Mouse (Mus musculus) liver, adult 10 weeks (tissue): ENCODE data around the gene Spata32. TPM values are rescaled to one million over a fixed set of nuclear protein-coding genes. Genes with fewer than 3 reads are reported as not detected.

Experiments used
- polyA plus RNA-seq: library from polyadenylated mRNA; stranded (reverse); fragments of 350-450 nt; fragmentation: Illumina TruSeq; extraction: RNeasy Lipid Tissue Mini Kit (QIAGEN cat#74804); gene quantifications from one replicate; pipeline ENCODE4 v1.2.3, GENCODE M21; 2014; ENCODE audit warnings: low read depth, low replicate concordance

Spata32 gene
- not detected for polyA plus RNA-seq

GRCm38 (mm10) chr11:103217790-103218516 lies at the start of gene Spata32:
Spata32 (minus strand) TSS chr11:103218432.

DNA sequence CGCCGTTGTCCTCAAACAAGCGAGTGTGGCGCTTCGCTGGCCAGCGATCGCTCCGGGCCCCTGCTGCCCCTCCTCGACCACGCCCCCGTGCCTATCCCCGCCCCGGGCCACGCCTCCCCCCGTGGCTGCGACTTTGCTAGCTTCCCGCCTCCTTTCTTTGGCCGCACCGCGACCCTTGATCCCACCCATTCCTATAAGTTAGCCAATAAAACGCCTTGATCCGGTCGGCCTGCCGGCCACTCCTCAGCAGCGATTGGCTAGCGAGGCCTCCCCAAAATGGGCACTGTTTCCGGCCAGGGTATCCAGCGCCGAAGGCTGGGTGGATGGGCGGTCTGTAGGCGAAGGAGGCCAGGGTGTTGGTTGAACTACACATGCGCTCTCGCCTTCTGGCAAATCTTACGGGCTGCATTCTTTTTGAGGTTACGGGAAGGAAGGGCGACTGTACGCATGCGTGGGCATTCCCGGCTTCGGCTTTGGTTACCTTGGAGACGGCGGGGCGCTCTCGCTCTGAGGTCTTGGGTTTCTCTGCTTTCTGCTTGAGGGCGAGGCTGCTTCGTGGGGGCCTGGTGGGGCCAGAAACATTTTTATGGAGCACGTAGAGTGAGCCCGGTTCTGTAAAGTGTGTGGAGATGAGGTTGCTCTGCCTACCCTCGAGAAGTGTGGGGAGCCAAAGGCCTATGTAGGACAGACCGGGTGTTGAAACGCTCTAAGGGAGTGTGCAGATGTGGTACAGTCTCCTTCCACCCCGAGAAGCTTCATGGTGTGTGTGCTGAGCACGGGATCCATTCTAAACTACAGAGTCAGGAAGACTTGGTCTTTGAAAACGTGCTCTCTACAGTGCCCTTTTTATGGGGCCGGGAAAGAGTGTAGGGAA lies 49.4 kb upstream of the Spata32 start, which contains the start of gene Map3k14:
TSS of gene Map3k14 (minus strand) at position 127 of the 874 bp plus-strand sequence.

DNA sequence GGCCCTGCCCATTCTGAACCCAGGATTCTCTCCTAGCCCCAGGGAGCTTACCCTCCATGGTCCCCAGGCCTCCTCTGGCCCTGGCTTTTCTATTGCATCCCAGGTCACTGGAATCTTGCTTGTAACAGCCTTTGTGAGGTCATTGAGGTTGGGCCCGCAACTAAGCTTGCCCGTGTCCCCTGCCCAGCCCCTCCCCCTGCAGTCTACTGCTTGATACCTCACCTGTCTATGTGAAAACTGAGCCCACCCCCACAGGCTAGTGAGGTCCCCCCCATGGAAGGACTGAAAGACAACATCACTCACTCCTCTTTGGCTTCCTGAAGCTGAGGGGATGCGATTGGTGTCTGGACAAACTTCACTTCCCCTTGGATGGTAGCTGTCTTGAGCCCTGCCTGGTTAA lies 9.8 kb downstream of the Spata32 start, which contains the start of gene 1700023F06Rik:
TSS of gene 1700023F06Rik (minus strand) at position 101 of the 400 bp plus-strand sequence.

GRCm38 (mm10) chr11:103170494-103171285 lies 47.5 kb downstream of the Spata32 start, which contains the start of gene Fmnl1:
Fmnl1 (plus strand) TSS chr11:103171107.

Other genes with a start within 250 kb of the Spata32 start
- gene Nmt1, start 190.2 kb downstream of the Spata32 start, polyA plus RNA-seq, result 11.1 TPM
- 20.2 TPM for gene Dcakd, start 190.1 kb downstream of the Spata32 start, polyA plus RNA-seq
- gene Plcd3, start 116.8 kb downstream of the Spata32 start, polyA plus RNA-seq, result not detected
- 10.8 TPM for gene Acbd4, start 116.8 kb downstream of the Spata32 start, polyA plus RNA-seq
- gene Hexim1, start 102.2 kb downstream of the Spata32 start, polyA plus RNA-seq, result 16.2 TPM
- 0.26 TPM for gene Hexim2, start 86.0 kb downstream of the Spata32 start, polyA plus RNA-seq
- gene Fmnl1, start 47.3 kb downstream of the Spata32 start, polyA plus RNA-seq, result 0.56 TPM
- not detected for gene 1700023F06Rik, start 9.9 kb downstream of the Spata32 start, polyA plus RNA-seq
- 0.08 TPM for gene Map3k14, start 49.0 kb upstream of the Spata32 start, polyA plus RNA-seq
- not detected for gene Arhgap27, start 145.3 kb upstream of the Spata32 start, polyA plus RNA-seq
- 1.1 TPM for gene Plekhm1, start 194.3 kb upstream of the Spata32 start, polyA plus RNA-seq